Mouse (Mus musculus) central nervous system, embryonic 14 days (tissue): ENCODE data around the gene Ets2. TPM values are rescaled to one million over a fixed set of nuclear protein-coding genes. Genes with fewer than 3 reads are reported as not detected.

Experiments used
- polyA plus RNA-seq: library from polyadenylated mRNA; depleted of rRNA; stranded (reverse); fragments of >200 nt; gene quantifications from 2 replicates; pipeline ENCODE4 v1.2.3, GENCODE M21; 2012; rRNA removed

The Ets2 gene
- 13.5 and 24.0 TPM in 2 replicates for polyA plus RNA-seq

DNA sequence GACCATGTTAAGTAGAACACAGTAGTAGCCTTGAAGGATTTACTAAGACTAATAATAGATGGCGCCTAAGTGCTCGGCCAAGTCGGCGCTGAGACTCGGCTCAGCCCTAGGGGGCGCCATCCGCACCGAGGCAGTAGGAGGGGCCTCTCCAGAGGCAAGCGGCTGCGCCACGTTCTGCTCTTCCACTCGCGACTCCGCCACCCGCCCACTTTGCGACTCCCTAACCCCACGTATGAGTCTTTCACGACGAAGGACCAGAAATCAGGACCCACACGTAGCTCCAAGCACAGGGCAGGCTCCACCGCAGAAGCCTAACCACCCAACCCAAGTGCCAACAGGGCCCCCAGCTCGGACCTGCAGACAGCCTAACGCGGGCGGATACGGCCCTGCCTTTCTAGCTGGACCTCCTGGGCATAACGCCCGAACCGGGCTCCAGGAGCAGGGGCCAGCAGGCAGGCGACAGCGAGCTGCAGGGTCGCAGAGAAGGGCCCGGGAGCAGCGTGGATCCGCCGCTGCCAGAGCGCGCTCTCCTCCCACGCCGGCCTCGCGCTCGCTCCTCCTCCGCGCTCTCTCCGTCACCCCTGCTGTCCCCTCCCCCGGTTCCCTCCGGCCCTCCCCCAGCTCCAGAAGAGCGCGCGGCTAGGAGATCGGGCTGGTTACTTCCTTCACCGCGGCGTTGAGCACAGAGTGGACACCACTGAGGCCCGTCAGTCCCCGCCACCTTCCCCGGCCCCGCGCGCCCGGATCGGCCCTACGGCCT, at the start of gene Ets2:
TSS of gene Ets2 (plus strand) at position 274 of the 760 bp plus-strand sequence.

Other genes with a start within 250 kb of the Ets2 start
- 5.1 and 9.5 TPM in 2 replicates for gene Erg, start 115.5 kb upstream of the Ets2 start, polyA plus RNA-seq